Mouse (Mus musculus): ENCODE measurements around the gene Fahd2a.

DNA sequence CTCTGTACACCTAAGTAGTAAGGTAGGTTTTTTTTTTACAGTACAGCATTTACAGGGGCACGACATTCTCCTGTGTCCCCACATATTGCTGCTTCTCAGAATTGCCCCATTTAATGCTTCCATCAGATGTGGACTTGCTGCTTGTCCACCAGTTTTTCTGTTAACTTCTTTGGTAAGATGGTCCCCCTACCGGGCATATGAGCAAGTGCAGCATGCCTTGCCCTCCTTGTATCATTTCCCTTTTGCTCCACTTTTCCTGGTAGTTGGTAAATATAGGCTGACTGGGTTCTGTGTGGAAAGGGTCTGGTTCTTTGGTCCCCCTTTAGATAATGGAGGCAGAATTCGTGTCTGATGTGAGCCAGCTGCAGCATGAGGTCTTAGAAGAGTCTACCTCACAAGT lies 14.1 kb downstream of the Fahd2a start:
- TF ChIP-seq CTCF (IDR thresholded peaks at IDR 0.05; ENCODE audit: low read depth) (peak; percentile 88), EP300 (optimal IDR thresholded peaks at IDR 0.05) (no peak)
